In the genomic region with DNA sequence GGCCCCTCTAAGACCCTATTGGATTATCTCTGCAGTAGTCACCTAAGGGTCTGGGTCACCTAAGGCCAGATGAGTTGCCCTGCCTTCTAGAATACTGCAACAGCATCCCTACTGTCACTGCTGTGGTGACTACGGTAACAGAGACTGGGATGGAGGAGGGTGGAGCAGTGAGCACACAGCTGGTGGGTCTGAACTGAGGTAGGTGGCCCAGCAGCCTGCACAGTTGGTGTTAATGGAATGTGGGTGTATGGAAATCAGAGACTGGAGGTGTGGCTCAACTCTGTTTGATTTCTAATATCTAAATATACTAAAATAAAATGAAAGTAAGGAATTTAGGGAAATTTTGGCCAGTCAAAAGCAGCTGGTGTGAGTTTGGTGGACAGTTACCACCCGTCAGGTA, we compare ENCODE assay signal across 14 mouse cellular contexts.
DNase-seq lines count a peak whose midpoint lies in the region; ATAC-seq lines count a peak whose summit lies in the region.
"Had no signal": no experiment of that assay in that cellular context is flagged by ENCODE, and none has a peak within 500 bp of the region (broad histone marks: within the 10 kb centered on the region; RNA-seq: fewer than 3 reads in every experiment).

No protein-coding gene starts in this region.

- peak; percentile 50 to 73 for DNase-seq in layer of hippocampus, adult 18-20 months (ENCODE audit: low spot score in 2 of 2)
- no peak for DNase-seq in layer of hippocampus, postnatal 25 days (ENCODE audit: extremely low spot score in 1 of 2, low spot score in 1 of 2)
- DNase-seq in brain, adult 2 months (ENCODE audit: low read depth, low spot score), result peak; percentile 34
- DNase-seq in layer of hippocampus, adult 8-10 months (ENCODE audit: low spot score in 2 of 2), result peak; percentile 34 to 42
- peak; percentile 42 to 48 for DNase-seq in layer of hippocampus, postnatal 36 days
- no peak for DNase-seq in cerebellum, adult 9-10 months
- DNase-seq: adrenal gland, postnatal 14 days; cerebellum, adult 18-20 months; cerebellum, postnatal 10 days; gastrocnemius, postnatal 10 days; heart, adult 18-20 months; heart, postnatal 10 days had no signal

- ATAC-seq in activated CD4-positive, CD25-positive, alpha-beta regulatory T cell, adult 4 months, result no peak
- ATAC-seq: forebrain, embryonic 15.5 days had no signal

Comparison
In these comparisons a context has a peak if more than half of its experiments do, and no peak if none do; other contexts are left out.
1. DNase-seq: peak in layer of hippocampus, adult 18-20 months (2 of 2), brain, adult 2 months (single experiment), layer of hippocampus, adult 8-10 months (2 of 2) and layer of hippocampus, postnatal 36 days (2 of 2); none in layer of hippocampus, postnatal 25 days (0 of 2) and cerebellum, adult 9-10 months (single experiment).